Mouse (Mus musculus) myocyte (in vitro differentiated cells): Measurements from ENCODE around the gene Gm28042. TPM values are rescaled to one million over a fixed set of nuclear protein-coding genes. Genes with fewer than 3 reads are reported as not detected.

ENCODE experiments used
- H3K27me3 ChIP-seq: one replicate; pipeline ENCODE4 v1.6.1; 2011; ENCODE audit not compliant: control insufficient read depth, insufficient read depth, insufficient read length
- H3K36me3 ChIP-seq: one replicate; pipeline ENCODE4 v1.6.1; 2011; ENCODE audit not compliant: control insufficient read depth, insufficient read depth
- H3K4me2 ChIP-seq: one replicate; pipeline ENCODE4 v1.6.1; 2011; ENCODE audit warnings: low read depth, control low read depth
- H3K4me3 ChIP-seq: one replicate; pipeline ENCODE4 v1.5.1; 2011; ENCODE audit warnings: mild to moderate bottlenecking, control low read depth, moderate library complexity
- H3K79me2 ChIP-seq: one replicate; pipeline ENCODE4 v1.6.1; 2011; ENCODE audit not compliant: control insufficient read depth, insufficient read depth
- H3ac ChIP-seq: one replicate; pipeline ENCODE4 v1.6.1; 2011; ENCODE audit not compliant: control insufficient read depth, insufficient read length
- CEBPB ChIP-seq: IDR thresholded peaks from 2 replicates; pipeline ENCODE4 v1.6.1; 2011; ENCODE audit warnings: mild to moderate bottlenecking, moderate library complexity; ENCODE audit not compliant: poor library complexity, insufficient read depth, severe bottlenecking
- E2F4 ChIP-seq: IDR thresholded peaks from one replicate; pipeline ENCODE4 v1.6.1; 2011; ENCODE audit warnings: mild to moderate bottlenecking, control low read depth, moderate library complexity; ENCODE audit not compliant: insufficient read depth
- MAX ChIP-seq: IDR thresholded peaks from one replicate; pipeline ENCODE4 v1.6.1; 2011; ENCODE audit warnings: low read depth, mild to moderate bottlenecking, control low read depth
- MYOD1 ChIP-seq, 3 experiments: IDR thresholded peaks; one replicate each; pipeline ENCODE4 v1.6.1; 2011; ENCODE audit warnings: control low read depth in 2 of 3, low read depth in 2 of 3, mild to moderate bottlenecking in 2 of 3, moderate library complexity in 1 of 3; ENCODE audit not compliant: insufficient read length in 2 of 3, control insufficient read depth in 1 of 3
- MYOG ChIP-seq, 3 experiments: IDR thresholded peaks; one replicate each; pipeline ENCODE4 v1.6.1; 2011; ENCODE audit warnings: control low read depth in 2 of 3, low read depth in 2 of 3, mild to moderate bottlenecking in 2 of 3; ENCODE audit not compliant: insufficient read length in 2 of 3, control insufficient read depth in 1 of 3, insufficient read depth in 1 of 3
- POLR2A ChIP-seq: IDR thresholded peaks from one replicate; pipeline ENCODE4 v1.6.1; 2011; ENCODE audit warnings: low read depth, mild to moderate bottlenecking, control low read depth, moderate library complexity; ENCODE audit not compliant: insufficient read length
- POLR2AphosphoS2 ChIP-seq: IDR thresholded peaks from one replicate; pipeline ENCODE4 v1.6.1; 2011; ENCODE audit warnings: low read depth, control low read depth; ENCODE audit not compliant: insufficient read length
- REST ChIP-seq: IDR thresholded peaks from one replicate; pipeline ENCODE4 v1.6.1; 2011; ENCODE audit warnings: mild to moderate bottlenecking, control low read depth, moderate library complexity; ENCODE audit not compliant: insufficient read depth, insufficient read length
- SRF ChIP-seq: IDR thresholded peaks from one replicate; pipeline ENCODE4 v1.6.1; 2011; ENCODE audit warnings: low read depth; ENCODE audit not compliant: control insufficient read depth, insufficient read length
- TCF12 ChIP-seq: IDR thresholded peaks from one replicate; pipeline ENCODE4 v1.6.1; 2011; ENCODE audit warnings: mild to moderate bottlenecking, control low read depth; ENCODE audit not compliant: poor library complexity, insufficient read depth, severe bottlenecking
- TCF3 ChIP-seq: IDR thresholded peaks from one replicate; pipeline ENCODE4 v1.6.1; 2011; ENCODE audit warnings: low read depth, control low read depth; ENCODE audit not compliant: insufficient read length
- USF1 ChIP-seq: IDR thresholded peaks from one replicate; pipeline ENCODE4 v1.6.1; 2011; ENCODE audit warnings: low read depth, mild to moderate bottlenecking, control low read depth, moderate library complexity
- polyA plus RNA-seq: library from polyadenylated mRNA; unstranded; fragments of >200 nt; fragmentation: generic; extraction: Trizol; gene quantifications from one replicate; pipeline ENCODE4 v1.2.1, GENCODE M21; 2012; ENCODE audit warnings: missing spikeins

Gene Gm28042
- polyA plus RNA-seq, 1 experiment: 1.1 TPM

GRCm38 (mm10) chr2:120030380-120030779 lies 3.1 kb downstream of the Gm28042 start:
- H3K79me2 ChIP-seq: no peaks in the 10 kb centered on the region
- H3K4me2 ChIP-seq: no peak overlapping the region
- no peaks in the 10 kb centered on the region for H3K27me3 ChIP-seq
- H3K4me3 ChIP-seq: no peak overlapping the region
- TF ChIP-seq POLR2AphosphoS2: no peak
- no peak for TF ChIP-seq MYOG (IDR thresholded peaks at IDR 0.05; ENCODE audit: control insufficient read depth in 1 of 3, insufficient read depth in 1 of 3, insufficient read length in 2 of 3, low read depth in 2 of 3)
- no peak for TF ChIP-seq USF1
- TF ChIP-seq E2F4: no peak
- no peak overlapping the region for H3ac ChIP-seq
- H3K36me3 ChIP-seq: no peaks in the 10 kb centered on the region

- Histone ChIP-seq H3K79me2 (no peaks in the 10 kb centered on the region), H3ac (no peak within 1 kb of the TSS), H3K36me3 (no peaks in the 10 kb centered on the region), H3K4me2 (no peak within 1 kb of the TSS), H3K4me3 (no peak within 1 kb of the TSS), H3K27me3 (no peaks in the 10 kb centered on the region)
- no peak for TF ChIP-seq E2F4
- no peak for TF ChIP-seq TCF3
- TF ChIP-seq USF1: no peak
- no peak for TF ChIP-seq SRF
- TF ChIP-seq POLR2A: no peak
- no peak for TF ChIP-seq CEBPB
- no peak for TF ChIP-seq MYOG (IDR thresholded peaks at IDR 0.05; ENCODE audit: control insufficient read depth in 1 of 3, insufficient read depth in 1 of 3, insufficient read length in 2 of 3, low read depth in 2 of 3)
- TF ChIP-seq MAX: no peak
- no peak for TF ChIP-seq MYOD1 (IDR thresholded peaks at IDR 0.05; ENCODE audit: control insufficient read depth in 1 of 3, insufficient read length in 2 of 3, low read depth in 2 of 3)
- TF ChIP-seq POLR2AphosphoS2: no peak
- TF ChIP-seq REST: no peak
- no peak for TF ChIP-seq TCF12
Measured at GRCm38 (mm10) chr2:120032726-120033467, 5.6 kb downstream of the Gm28042 start, which contains the start of gene Pla2g4b. Gene Pla2g4b (plus strand): TSS chr2:120033417.

GRCm38 (mm10) chr2:120033726-120034125 lies 6.4 kb downstream of the Gm28042 start:
- Histone ChIP-seq H3ac (no peak overlapping the region), H3K4me3 (no peak overlapping the region), H3K36me3 (no peaks in the 10 kb centered on the region), H3K79me2 (no peaks in the 10 kb centered on the region), H3K4me2 (no peak overlapping the region), H3K27me3 (no peaks in the 10 kb centered on the region)
- TF ChIP-seq TCF3 (no peak), SRF (no peak), REST (no peak), TCF12 (no peak), MAX (no peak), POLR2A (no peak), USF1 (no peak), E2F4 (no peak), MYOG (IDR thresholded peaks at IDR 0.05; ENCODE audit: control insufficient read depth in 1 of 3, insufficient read depth in 1 of 3, insufficient read length in 2 of 3, low read depth in 2 of 3) (no peak)

- H3K36me3 ChIP-seq: no peaks in the 10 kb centered on the region
- TF ChIP-seq TCF3 (no peak), USF1 (no peak), CEBPB (no peak), MYOD1 (IDR thresholded peaks at IDR 0.05; ENCODE audit: control insufficient read depth in 1 of 3, insufficient read length in 2 of 3, low read depth in 2 of 3) (no peak), MYOG (IDR thresholded peaks at IDR 0.05; ENCODE audit: control insufficient read depth in 1 of 3, insufficient read depth in 1 of 3, insufficient read length in 2 of 3, low read depth in 2 of 3) (no peak), POLR2AphosphoS2 (no peak), REST (no peak), MAX (no peak), E2F4 (no peak), POLR2A (no peak), TCF12 (no peak), SRF (no peak)
Measured at GRCm38 (mm10) chr2:120037744-120038143, 10.5 kb downstream of the Gm28042 start.

GRCm38 (mm10) chr2:120040991-120041390 lies 13.7 kb downstream of the Gm28042 start:
- H3K4me2 ChIP-seq: no peak overlapping the region
- no peak overlapping the region for H3ac ChIP-seq
- no peak overlapping the region for H3K4me3 ChIP-seq
- no peak for TF ChIP-seq E2F4
- TF ChIP-seq TCF12: no peak
- TF ChIP-seq USF1: no peak
- no peak for TF ChIP-seq SRF
- TF ChIP-seq TCF3: no peak
- TF ChIP-seq MYOD1 (IDR thresholded peaks at IDR 0.05; ENCODE audit: control insufficient read depth in 1 of 3, insufficient read length in 2 of 3, low read depth in 2 of 3): no peak
- TF ChIP-seq MYOG (IDR thresholded peaks at IDR 0.05; ENCODE audit: control insufficient read depth in 1 of 3, insufficient read depth in 1 of 3, insufficient read length in 2 of 3, low read depth in 2 of 3): no peak
- TF ChIP-seq POLR2A: no peak
- no peak for TF ChIP-seq MAX
- TF ChIP-seq CEBPB: no peak
- no peak for TF ChIP-seq POLR2AphosphoS2
- TF ChIP-seq REST: no peak
- H3K79me2 ChIP-seq: no peaks in the 10 kb centered on the region
- no peaks in the 10 kb centered on the region for H3K36me3 ChIP-seq
- H3K27me3 ChIP-seq: no peaks in the 10 kb centered on the region

More at GRCm38 (mm10) chr2:120037744-120038143, 10.5 kb downstream of the Gm28042 start:
- no peak overlapping the region for H3ac ChIP-seq
- H3K79me2 ChIP-seq: no peaks in the 10 kb centered on the region
- H3K4me3 ChIP-seq: no peak overlapping the region
- H3K4me2 ChIP-seq: no peak overlapping the region
- no peaks in the 10 kb centered on the region for H3K27me3 ChIP-seq
